Mouse (Mus musculus) kidney, adult 2 months (tissue): ENCODE measurements around the gene Gm21887. TPM values are rescaled to one million over a fixed set of nuclear protein-coding genes. Genes with fewer than 3 reads are reported as not detected.
"Not testable (repeated sequence)": the region's sequence is repeated elsewhere in the genome, so short reads cannot be mapped to it uniquely, and the experiment has no call there.

Experiments used
- DNase-seq: peaks from one replicate; pipeline ENCODE4 v3.0.0; 2021
- H3K27ac ChIP-seq: fragments of 200-500 bp; 2 replicates; pipeline ENCODE4 v1.5.1; 2012; ENCODE audit warnings: low read depth, low read length, control low read depth, inconsistent platforms; ENCODE audit not compliant: insufficient read depth
- H3K27me3 ChIP-seq: fragments of 200-500 bp; replicated peaks from 2 replicates; pipeline ENCODE4 v1.6.1; 2012; ENCODE audit warnings: mild to moderate bottlenecking, moderate library complexity, low read length, inconsistent platforms; ENCODE audit not compliant: control insufficient read depth, insufficient read depth
- H3K36me3 ChIP-seq: fragments of 200-500 bp; 2 replicates; pipeline ENCODE4 v1.6.1; 2012; ENCODE audit warnings: mild to moderate bottlenecking, moderate library complexity, low read length, inconsistent platforms; ENCODE audit not compliant: control insufficient read depth, insufficient read depth
- H3K4me1 ChIP-seq: fragments of 200-500 bp; 2 replicates; pipeline ENCODE4 v1.6.1; 2011; ENCODE audit warnings: low read length; ENCODE audit not compliant: control insufficient read depth, insufficient read depth
- H3K4me3 ChIP-seq: fragments of 200-500 bp; 2 replicates; pipeline ENCODE4 v1.5.1; 2011; ENCODE audit warnings: mild to moderate bottlenecking, low read depth, low read length, control low read depth; ENCODE audit not compliant: insufficient read depth
- WGBS: fragments of 180-500 bp; shearing (Covaris S2); methylation state at CpG from one replicate; pipeline ENCODE4 v1.1.7; 2018; 5-methylcytosine and 5-hydroxymethylcytosine counted together
- polyA plus RNA-seq: library from polyadenylated mRNA; depleted of rRNA; stranded (reverse); fragments of >200 nt; gene quantifications from 2 replicates; pipeline ENCODE4 v1.2.3, GENCODE M21; 2012

The Gm21887 gene
- polyA plus RNA-seq, 1 experiment = 108 TPM

GRCm38 (mm10) chrX:169992086-169992930 is 17.2 kb upstream of the Gm21887 start:
- not testable (repeated sequence) for H3K27ac ChIP-seq, H3K36me3 ChIP-seq, H3K4me1 ChIP-seq, DNase-seq, H3K4me3 ChIP-seq, H3K27me3 ChIP-seq
- 12% methylated on average over 6 of the region's 15 CpGs for WGBS

GRCm38 (mm10) chrX:169992951-169993547 is 16.4 kb upstream of the Gm21887 start:
- not testable (repeated sequence) for H3K36me3 ChIP-seq, H3K27me3 ChIP-seq, H3K4me3 ChIP-seq, DNase-seq, H3K27ac ChIP-seq, H3K4me1 ChIP-seq
- WGBS = no CpG with 5 or more reads among the region's 8 CpGs

- 11% methylated on average over 3 of the region's 33 CpGs for WGBS
- H3K27ac ChIP-seq, H3K36me3 ChIP-seq, H3K4me3 ChIP-seq, H3K4me1 ChIP-seq, H3K27me3 ChIP-seq: not testable (repeated sequence)
- DNase-seq = peak; percentile 51
These were observed 15.2 kb upstream of the Gm21887 start for GRCm38 (mm10) chrX:169994011-169994865.

GRCm38 (mm10) chrX:169994866-169995711 is 14.4 kb upstream of the Gm21887 start:
- H3K27me3 ChIP-seq, H3K36me3 ChIP-seq, H3K4me1 ChIP-seq, H3K27ac ChIP-seq, DNase-seq, H3K4me3 ChIP-seq: not testable (repeated sequence)
- WGBS = 29% methylated on average over 2 of the region's 2 CpGs

- not testable (repeated sequence) for H3K27ac ChIP-seq, H3K27me3 ChIP-seq, H3K4me1 ChIP-seq, H3K4me3 ChIP-seq, H3K36me3 ChIP-seq
- peak; percentile 46 for DNase-seq
- WGBS = no CpG with 5 or more reads among the region's 17 CpGs
These were observed 13.4 kb upstream of the Gm21887 start for GRCm38 (mm10) chrX:169995909-169996521.

- H3K36me3 ChIP-seq, H3K27ac ChIP-seq, H3K4me1 ChIP-seq, H3K4me3 ChIP-seq, H3K27me3 ChIP-seq: not testable (repeated sequence)
- DNase-seq = peak; percentile 75
- no CpG with 5 or more reads among the region's 46 CpGs for WGBS
These were observed 12.5 kb upstream of the Gm21887 start for GRCm38 (mm10) chrX:169996926-169997325.

- DNase-seq, H3K27ac ChIP-seq, H3K36me3 ChIP-seq, H3K4me1 ChIP-seq, H3K27me3 ChIP-seq: not testable (repeated sequence)
- H3K4me3 ChIP-seq = peak overlapping the region; percentile 36; the same call in 1 of the 2 replicates
- no CpG with 5 or more reads among the region's 40 CpGs for WGBS
These were observed 12.0 kb upstream of the Gm21887 start for GRCm38 (mm10) chrX:169997456-169997853.

GRCm38 (mm10) chrX:169997854-169998456 is 11.5 kb upstream of the Gm21887 start:
- not testable (repeated sequence) for H3K27ac ChIP-seq, H3K36me3 ChIP-seq, H3K27me3 ChIP-seq, H3K4me1 ChIP-seq
- H3K4me3 ChIP-seq = peak overlapping the region; percentile 36; the same call in 1 of the 2 replicates
- WGBS = 3% methylated on average over 8 of the region's 37 CpGs
- DNase-seq = peak; percentile 100

GRCm38 (mm10) chrX:169998559-169999219 is 10.8 kb upstream of the Gm21887 start:
- WGBS = 14% methylated on average over 2 of the region's 4 CpGs
- H3K4me1 ChIP-seq, H3K36me3 ChIP-seq, H3K4me3 ChIP-seq, DNase-seq, H3K27me3 ChIP-seq, H3K27ac ChIP-seq: not testable (repeated sequence)
